Mouse (Mus musculus) liver, postnatal 0 days (tissue): ENCODE data around the gene Rpp25l.

ENCODE experiments used
- CTCF ChIP-seq: sonication (generic); IDR thresholded peaks from 2 replicates; pipeline ENCODE4 v1.5.1; 2016; ENCODE audit warnings: antibody characterized with exemption, low read depth
- EP300 ChIP-seq: IDR thresholded peaks from 2 replicates; pipeline ENCODE4 v1.6.1; 2016; ENCODE audit warnings: antibody characterized with exemption, low read depth, mild to moderate bottlenecking

DNA sequence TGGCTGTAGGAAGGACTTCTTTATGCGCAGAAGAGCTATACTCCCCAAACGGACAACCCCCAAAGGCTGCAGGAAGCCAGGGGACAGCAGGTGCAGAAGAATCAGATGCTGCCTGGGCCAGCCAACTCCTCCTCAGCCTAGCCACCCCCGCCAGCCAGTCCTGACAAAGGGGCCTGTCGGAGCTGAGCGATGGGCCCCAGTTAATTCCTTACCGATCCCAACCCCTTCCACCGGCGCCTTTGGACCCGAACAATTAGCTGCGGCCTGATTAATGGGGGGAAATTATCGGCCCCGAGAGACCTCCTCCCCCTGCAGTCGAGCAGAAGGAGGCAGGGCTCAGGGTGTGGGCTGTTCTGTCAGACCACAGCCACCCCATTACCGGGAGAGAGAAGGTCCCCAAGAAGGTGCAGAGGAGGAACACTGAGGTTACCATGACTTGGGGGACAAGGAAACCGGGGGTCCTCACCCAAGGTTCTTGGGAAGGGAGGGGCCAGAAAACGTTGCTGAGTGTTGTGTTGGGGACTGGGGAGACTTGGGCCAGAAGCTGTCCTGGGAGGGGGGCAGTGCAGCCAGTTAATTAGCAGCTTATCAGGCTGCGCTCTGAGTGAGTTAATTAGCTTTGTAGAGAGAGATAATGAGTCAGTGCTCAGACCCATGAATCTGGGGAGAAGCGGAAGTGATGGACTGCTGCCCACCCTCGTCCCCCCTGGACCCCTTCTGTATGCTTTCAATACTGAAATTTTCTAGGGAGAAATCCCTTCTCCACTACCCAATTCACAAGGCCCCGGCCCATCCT, 13.7 kb upstream of the Rpp25l start:
- TF ChIP-seq CTCF (no peak), EP300 (no peak)
